Mouse (Mus musculus): ENCODE measurements around the gene Shb.

DNA sequence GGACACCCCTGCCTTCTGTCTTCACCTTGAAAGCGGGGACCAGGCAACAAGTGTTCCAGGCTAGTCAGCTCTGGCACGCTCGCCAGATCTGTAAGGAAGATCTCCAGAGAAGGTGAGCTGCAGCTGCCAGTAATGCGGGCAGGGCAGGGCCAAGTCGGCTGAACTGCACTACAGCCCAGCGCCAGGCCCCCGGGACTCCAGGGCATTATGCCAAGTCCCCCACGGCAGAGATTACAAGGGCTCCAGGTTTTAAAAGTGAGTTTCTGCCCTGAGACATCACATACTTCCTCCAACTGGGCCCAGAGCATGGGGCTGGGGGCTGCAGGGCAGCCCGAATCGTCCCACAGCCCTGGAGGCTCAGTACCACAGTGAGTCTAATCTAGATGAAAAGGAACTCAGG is 52.8 kb downstream of the Shb start:
- TF ChIP-seq CTCF (IDR thresholded peaks at IDR 0.05; ENCODE audit: control insufficient read depth, insufficient read depth, low read length) (no peak), POLR2A (IDR thresholded peaks at IDR 0.05; ENCODE audit: borderline replicate concordance, control insufficient read depth, low read depth, low read length) (no peak)

Data from bone marrow, adult 2 months (tissue).